Mouse (Mus musculus) embryo, embryonic 11.5 days (tissue): Measurements from ENCODE around the gene Olfr1381.
"Not testable (repeated sequence)": the region's sequence is repeated elsewhere in the genome, so short reads cannot be mapped to it uniquely, and the experiment has no call there.

Experiments
- DNase-seq: peaks from one replicate; pipeline ENCODE4 v3.0.0-alpha.2; 2012; ENCODE audit warnings: low read depth, low spot score

Olfr1381 gene

GRCm38 (mm10) chr11:49543149-49543548 lies at the start of gene Olfr1381:
TSS of gene Olfr1381 (plus strand) at chr11:49543449.
- DNase-seq, result not testable (repeated sequence)

- no peak for DNase-seq
These were observed 25.2 kb upstream of the Olfr1381 start for GRCm38 (mm10) chr11:49518086-49518485.

- no peak for DNase-seq
These were observed 23.9 kb upstream of the Olfr1381 start, which contains the start of gene Olfr1383 for GRCm38 (mm10) chr11:49519348-49519747. TSS of gene Olfr1383 (plus strand) at chr11:49519648.

GRCm38 (mm10) chr11:49527947-49528346 lies 15.3 kb upstream of the Olfr1381 start, which contains the start of gene Olfr1382:
TSS of gene Olfr1382 (plus strand) at chr11:49528247.
- no peak for DNase-seq

GRCm38 (mm10) chr11:49532761-49533160 lies 10.5 kb upstream of the Olfr1381 start:
- no peak for DNase-seq

GRCm38 (mm10) chr11:49536631-49537030 lies 6.6 kb upstream of the Olfr1381 start:
- DNase-seq, result not testable (repeated sequence)

GRCm38 (mm10) chr11:49554033-49554432 lies 10.8 kb downstream of the Olfr1381 start:
- DNase-seq, result not testable (repeated sequence)

- not testable (repeated sequence) for DNase-seq
These were observed 13.3 kb downstream of the Olfr1381 start, which contains the start of gene Olfr1380 for GRCm38 (mm10) chr11:49556578-49556977. TSS of gene Olfr1380 (plus strand) at chr11:49556878.

GRCm38 (mm10) chr11:49575054-49575453 lies 31.8 kb downstream of the Olfr1381 start:
- DNase-seq, result peak; percentile 1

GRCm38 (mm10) chr11:49580452-49580851 lies 37.2 kb downstream of the Olfr1381 start:
- not testable (repeated sequence) for DNase-seq

GRCm38 (mm10) chr11:49590213-49590612 lies 47.0 kb downstream of the Olfr1381 start:
- DNase-seq, result no peak

GRCm38 (mm10) chr11:49597149-49597548 lies 53.9 kb downstream of the Olfr1381 start:
- not testable (repeated sequence) for DNase-seq
